ENCODE assay signal across 8 mouse cellular contexts in the genomic region with DNA sequence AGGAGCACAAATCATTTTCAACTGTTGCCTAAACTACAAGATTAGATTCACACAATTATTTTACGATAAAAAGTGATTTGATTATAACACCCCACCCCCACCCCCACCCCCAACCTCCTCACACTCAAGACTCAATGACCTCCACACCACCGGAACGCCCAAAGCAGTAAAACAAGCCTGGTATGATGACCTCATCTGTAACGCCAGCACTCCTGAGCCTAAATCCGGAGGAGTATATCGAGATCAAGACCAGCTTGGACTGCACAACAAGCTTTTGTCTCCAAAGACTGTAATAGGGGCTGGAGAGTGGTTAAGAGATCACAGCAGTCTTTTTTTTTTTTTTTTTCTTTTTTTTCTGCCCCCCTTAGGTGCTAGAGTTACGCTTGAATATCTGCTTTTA. TPM values are rescaled to one million over a fixed set of nuclear protein-coding genes. Genes with fewer than 3 reads are reported as not detected.
DNase-seq lines count a peak whose midpoint lies in the region; ATAC-seq and TF ChIP-seq lines count a peak whose summit lies in the region.

No protein-coding gene starts in this region.

- H3K4me1 ChIP-seq in heart, embryonic 14.5 days (ENCODE audit: control insufficient read depth in 2 of 2, insufficient read depth in 2 of 2, low read length in 2 of 2): peaks cover 4% of the 10 kb centered on the region in 2 experiments; a peak in 2 of 4 replicates
- H3K4me1 ChIP-seq in G1E (ENCODE audit: insufficient read depth, low read depth, low read length): peaks cover 36% of the 10 kb centered on the region
- peaks cover 2% of the 10 kb centered on the region; the same call in 1 of the 2 replicates for H3K4me1 ChIP-seq in forebrain, embryonic 16.5 days (replicated peaks; ENCODE audit: control insufficient read depth, insufficient read depth, low read length)
- H3K4me1 ChIP-seq in liver, embryonic 15.5 days (replicated peaks): peaks cover 42% of the 10 kb centered on the region

- 5% methylated on average over 7 of the region's 7 CpGs for WGBS in heart, embryonic 14.5 days
- WGBS in forebrain, embryonic 16.5 days: 5% methylated on average over 7 of the region's 7 CpGs
- WGBS in liver, embryonic 15.5 days (ENCODE audit: insufficient replicate concordance): 1% methylated on average over 7 of the region's 7 CpGs

- H3K36me3 ChIP-seq in heart, embryonic 14.5 days (ENCODE audit: control insufficient read depth, insufficient read depth, low read length): no peaks in the 10 kb centered on the region
- no peaks in the 10 kb centered on the region for H3K36me3 ChIP-seq in G1E (replicated peaks)
- no peaks in the 10 kb centered on the region for H3K36me3 ChIP-seq in forebrain, embryonic 16.5 days (ENCODE audit: control insufficient read depth, insufficient read depth)
- no peaks in the 10 kb centered on the region for H3K36me3 ChIP-seq in liver, embryonic 15.5 days (replicated peaks)

- no peak for ATAC-seq in heart, embryonic 14.5 days (ENCODE audit: insufficient number of reproducible peaks, insufficient read depth, low FRiP score, low read depth)
- no peak for ATAC-seq in G1E (ENCODE audit: extremely low read depth, insufficient number of reproducible peaks, low FRiP score, poor library complexity, severe bottlenecking)
- ATAC-seq in forebrain, embryonic 16.5 days: no peak
- ATAC-seq in liver, embryonic 15.5 days (ENCODE audit: insufficient read depth): no peak

- H3K27me3 ChIP-seq in heart, embryonic 14.5 days (ENCODE audit: control insufficient read depth, insufficient read depth, low read length): no peaks in the 10 kb centered on the region
- no peaks in the 10 kb centered on the region for H3K27me3 ChIP-seq in G1E (ENCODE audit: insufficient read depth, low read length)
- 0 out of 2 replicates have a peak, but pooled peaks cover 4% of the 10 kb centered on the region for H3K27me3 ChIP-seq in forebrain, embryonic 16.5 days (replicated peaks; ENCODE audit: control insufficient read depth, insufficient read depth, low read length)
- H3K27me3 ChIP-seq in liver, embryonic 15.5 days: no peaks in the 10 kb centered on the region

- H3K9ac ChIP-seq in heart, embryonic 14.5 days (ENCODE audit: low read length): no peak overlapping the region
- no peak overlapping the region for H3K9ac ChIP-seq in forebrain, embryonic 16.5 days (replicated peaks; ENCODE audit: low read depth, low read length)
- peak overlapping the region; percentile 30; the same call in 1 of the 2 replicates for H3K9ac ChIP-seq in liver, embryonic 15.5 days

- no peaks in the 10 kb centered on the region for H3K9me3 ChIP-seq in heart, embryonic 14.5 days (ENCODE audit: control insufficient read depth, low read length)
- H3K9me3 ChIP-seq in G1E (replicated peaks): no peaks in the 10 kb centered on the region
- H3K9me3 ChIP-seq in forebrain, embryonic 16.5 days (ENCODE audit: control insufficient read depth, low read length): no peaks in the 10 kb centered on the region
- H3K9me3 ChIP-seq in liver, embryonic 15.5 days (replicated peaks): no peaks in the 10 kb centered on the region

- H3K4me3 ChIP-seq in heart, embryonic 14.5 days (ENCODE audit: control insufficient read depth in 1 of 2, insufficient read depth in 1 of 2, low read depth in 1 of 2, low read length in 2 of 2): peak overlapping the region; percentile 18 to 31
- H3K4me3 ChIP-seq in G1E (ENCODE audit: low read depth, low read length): peak overlapping the region; percentile 69; the same call in 1 of the 2 replicates
- H3K4me3 ChIP-seq in forebrain, embryonic 16.5 days (replicated peaks; ENCODE audit: low read length): 0 out of 2 replicates have a peak overlapping the region, but pooled peaks have one; percentile 1
- H3K4me3 ChIP-seq in liver, embryonic 15.5 days (replicated peaks): peak overlapping the region; percentile 52

- H3K4me2 ChIP-seq in heart, embryonic 14.5 days (ENCODE audit: low read length): peak overlapping the region; percentile 50
- peak overlapping the region; percentile 19; the same call in 1 of the 2 replicates for H3K4me2 ChIP-seq in forebrain, embryonic 16.5 days (ENCODE audit: low read length)
- H3K4me2 ChIP-seq in liver, embryonic 15.5 days: peak overlapping the region; percentile 67

- no peak for TF ChIP-seq CTCF in G1E (IDR thresholded peaks at IDR 0.05; ENCODE audit: low read depth, low read length)

- DNase-seq in heart, postnatal 4 days: no peak
- no peak for DNase-seq in G1E (ENCODE audit: low spot score)
- no peak for DNase-seq in spleen, postnatal 10 days (ENCODE audit: low spot score in 2 of 2)
- DNase-seq in Muller cell, postnatal 12 days (ENCODE audit: inconsistent ontology term): no peak
- DNase-seq in urinary bladder, adult 18-20 months (ENCODE audit: low spot score in 2 of 2): no peak

- H3K27ac ChIP-seq in heart, embryonic 14.5 days (replicated peaks in 1 of 2; ENCODE audit: control insufficient read depth in 1 of 2, insufficient read depth in 1 of 2, low read depth in 2 of 2, low read length in 2 of 2): no peak overlapping the region
- no peak overlapping the region for H3K27ac ChIP-seq in forebrain, embryonic 16.5 days (ENCODE audit: low read length)
- H3K27ac ChIP-seq in liver, embryonic 15.5 days (replicated peaks): peak overlapping the region; percentile 53; the same call in 1 of the 2 replicates

RNA-seq across cellular contexts. Expression of a gene that starts 9.1 kb away (rescaled TPM):
- 6.0 and 7.1 TPM in 2 replicates for polyA plus RNA-seq in heart, embryonic 14.5 days (2014; fragmentation: Nextera tagmentation; extraction: Ambion mirVana)
- 1 to 10 TPM; 3.9 TPM for total RNA-seq in heart, postnatal 4 days (2021)
- 10.4 and 20.1 TPM in 2 replicates for total RNA-seq in G1E (2014; fragmentation: Nextera tagmentation)
- total RNA-seq in G1E (2017): 2.2 and 3.6 TPM in 2 replicates
- polyA plus RNA-seq in G1E (2012): 0.20 and 0.26 TPM in 2 replicates
- 24.8 and 25.7 TPM in 2 replicates for polyA plus RNA-seq in forebrain, embryonic 16.5 days (2015; fragmentation: Nextera tagmentation; extraction: Ambion mirVana)
- polyA plus RNA-seq in liver, embryonic 15.5 days (2015; fragmentation: Nextera tagmentation; extraction: Ambion mirVana): 0.59 and 0.71 TPM in 2 replicates

RNA-seq across cellular contexts. Expression of a gene that starts 45.2 kb away (rescaled TPM):
- not detected in 2 replicates for polyA plus RNA-seq in heart, embryonic 14.5 days (2014; fragmentation: Nextera tagmentation; extraction: Ambion mirVana)
- total RNA-seq in heart, postnatal 4 days (2021): not detected
- not detected in 2 replicates for total RNA-seq in G1E (2014; fragmentation: Nextera tagmentation)
- total RNA-seq in G1E (2017): not detected in 2 replicates
- not detected in 2 replicates for polyA plus RNA-seq in G1E (2012)
- polyA plus RNA-seq in forebrain, embryonic 16.5 days (2015; fragmentation: Nextera tagmentation; extraction: Ambion mirVana): not detected in 2 replicates
- not detected in 2 replicates for polyA plus RNA-seq in liver, embryonic 15.5 days (2015; fragmentation: Nextera tagmentation; extraction: Ambion mirVana)

Comparison
In these comparisons a context has a peak if more than half of its experiments do, and no peak if none do; other contexts are left out.
1. H3K4me3 ChIP-seq: peak in every context shown above with its lines; median percentile 69 in G1E; 52 in liver, embryonic 15.5 days; 24 in heart, embryonic 14.5 days; 1 in forebrain, embryonic 16.5 days.